Mouse (Mus musculus): Measurements from ENCODE around the gene Nxpe2.

DNA sequence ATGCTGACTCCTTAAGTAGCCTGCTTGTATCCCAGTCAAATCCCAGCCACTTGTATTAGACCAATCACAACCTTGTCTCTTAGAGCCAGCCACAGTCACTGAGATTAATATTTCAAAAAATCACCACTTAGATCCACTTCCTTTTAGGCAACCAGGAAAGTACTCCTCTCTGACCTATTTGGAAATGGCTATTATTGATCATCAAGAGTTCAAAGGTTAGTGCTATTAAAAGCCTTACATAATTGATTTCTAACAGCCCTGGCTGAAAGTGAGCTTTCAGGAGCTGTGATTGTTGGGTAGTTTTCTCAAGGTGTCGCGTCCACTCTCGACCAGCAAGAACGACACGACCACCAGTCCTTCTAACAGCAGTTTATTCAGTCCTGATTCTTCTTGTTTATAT lies 42.0 kb downstream of the Nxpe2 start:
- TF ChIP-seq MAFK (IDR thresholded peaks at IDR 0.05; ENCODE audit: insufficient replicate concordance, low read length) (no peak), CTCF (conservative IDR thresholded peaks at IDR 0.05 in 1 of 2, IDR thresholded peaks at IDR 0.05 in 1 of 2; ENCODE audit: low read depth in 2 of 2, low read length in 2 of 2) (no peak), POLR2A (IDR thresholded peaks at IDR 0.05; ENCODE audit: low read depth, low read length) (no peak)

Measured in CH12.LX (cell line).